Mouse (Mus musculus) forebrain, embryonic 15.5 days (tissue): Measurements from ENCODE around the gene Nav1. TPM values are rescaled to one million over a fixed set of nuclear protein-coding genes. Genes with fewer than 3 reads are reported as not detected.
"Not testable (repeated sequence)": the region's sequence is repeated elsewhere in the genome, so short reads cannot be mapped to it uniquely, and the experiment has no call there.

Experiments
- ATAC-seq: fragments of 200-750 bp; cut with Nextera tagmentation; replicated peaks from 2 replicates; pipeline ENCODE4 v1.8.0; 2017; ENCODE audit warnings: mild to moderate bottlenecking, moderate TSS enrichment, moderate library complexity
- H3K27ac ChIP-seq: fragments of 300-500 bp; sonication (generic); replicated peaks from 2 replicates; pipeline ENCODE4 v1.5.1; 2015; ENCODE audit warnings: mild to moderate bottlenecking, inconsistent platforms
- H3K27me3 ChIP-seq: fragments of 300-500 bp; sonication (generic); 2 replicates; pipeline ENCODE4 v1.6.1; 2015; ENCODE audit warnings: inconsistent platforms
- H3K36me3 ChIP-seq: fragments of 300-500 bp; sonication (generic); 2 replicates; pipeline ENCODE4 v1.6.1; 2015; ENCODE audit warnings: mild to moderate bottlenecking, inconsistent platforms
- H3K4me1 ChIP-seq: fragments of 300-500 bp; sonication (generic); 2 replicates; pipeline ENCODE4 v1.6.1; 2015; ENCODE audit warnings: inconsistent platforms
- H3K4me2 ChIP-seq: fragments of 300-500 bp; sonication (generic); replicated peaks from 2 replicates; pipeline ENCODE4 v1.6.1; 2015; ENCODE audit warnings: mild to moderate bottlenecking, inconsistent platforms
- H3K4me3 ChIP-seq: fragments of 300-500 bp; sonication (generic); 2 replicates; pipeline ENCODE4 v1.5.1; 2015; ENCODE audit warnings: mild to moderate bottlenecking, inconsistent platforms
- H3K9ac ChIP-seq: fragments of 300-500 bp; sonication (generic); replicated peaks from 2 replicates; pipeline ENCODE4 v1.6.1; 2015; ENCODE audit warnings: mild to moderate bottlenecking, inconsistent platforms
- H3K9me3 ChIP-seq: fragments of 300-500 bp; sonication (generic); 2 replicates; pipeline ENCODE4 v1.6.1; 2016; ENCODE audit warnings: inconsistent platforms
- WGBS: fragments of 180-500 bp; shearing (Covaris S2); methylation state at CpG from one replicate; pipeline ENCODE4 v1.1.7; 2015; ENCODE audit warnings: mixed read lengths; 5-methylcytosine and 5-hydroxymethylcytosine counted together
- polyA plus RNA-seq: library from polyadenylated mRNA; unstranded; fragments of >200 nt; fragmentation: Nextera tagmentation; extraction: Ambion mirVana; gene quantifications from 2 replicates; pipeline ENCODE4 v1.2.1, GENCODE M21; 2015

Gene Nav1
- polyA plus RNA-seq, 1 experiment from 2014 or later: 48.1 TPM

GRCm38 (mm10) chr1:135484503-135485051 is 122.5 kb downstream of the Nav1 start:
- H3K36me3 ChIP-seq, H3K9me3 ChIP-seq, H3K4me2 ChIP-seq, H3K27ac ChIP-seq, ATAC-seq, H3K9ac ChIP-seq, H3K4me1 ChIP-seq, H3K27me3 ChIP-seq, H3K4me3 ChIP-seq: not testable (repeated sequence)
- WGBS: 86% methylated on average over 9 of the region's 9 CpGs

DNA sequence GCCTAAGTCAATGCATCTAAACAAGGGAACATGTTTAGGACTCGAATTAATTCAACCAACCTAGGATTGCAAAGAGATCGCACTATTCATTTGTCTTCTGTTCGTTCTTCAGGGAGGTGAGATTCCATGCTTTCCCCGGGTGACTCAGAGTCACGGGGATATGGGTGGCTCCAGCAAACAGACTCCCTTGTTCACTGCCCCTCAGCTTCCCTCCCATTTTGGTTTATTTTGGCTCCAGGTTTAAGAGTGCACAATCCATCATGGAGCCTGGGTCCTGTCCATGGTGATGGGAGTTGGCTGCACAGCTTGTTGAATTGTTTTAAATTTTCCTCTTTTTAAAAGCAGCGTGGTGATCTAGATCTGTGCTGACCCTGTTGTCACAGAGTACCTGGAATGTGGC is 123.1 kb downstream of the Nav1 start:
- ATAC-seq: no peak
- no peak overlapping the region for H3K4me3 ChIP-seq
- no peak overlapping the region for H3K9ac ChIP-seq
- WGBS: 94% methylated on average over 6 of the region's 6 CpGs
- H3K27ac ChIP-seq: no peak overlapping the region
- H3K4me2 ChIP-seq: no peak overlapping the region
- no peaks in the 10 kb centered on the region for H3K9me3 ChIP-seq
- no peaks in the 10 kb centered on the region for H3K4me1 ChIP-seq
- H3K36me3 ChIP-seq: 0 out of 2 replicates have a peak, but pooled peaks cover 3% of the 10 kb centered on the region
- H3K27me3 ChIP-seq: no peaks in the 10 kb centered on the region

GRCm38 (mm10) chr1:135482666-135483065 is 124.4 kb downstream of the Nav1 start:
- H3K4me2 ChIP-seq: no peak overlapping the region
- WGBS: 92% methylated on average over 1 of the region's 1 CpGs
- ATAC-seq: no peak

GRCm38 (mm10) chr1:135481656-135482055 is 125.4 kb downstream of the Nav1 start:
- Histone ChIP-seq H3K9ac (no peak overlapping the region), H3K27ac (no peak overlapping the region), H3K4me2 (no peak overlapping the region), H3K27me3 (no peaks in the 10 kb centered on the region), H3K4me1 (no peaks in the 10 kb centered on the region), H3K9me3 (no peaks in the 10 kb centered on the region), H3K4me3 (no peak overlapping the region), H3K36me3 (0 out of 2 replicates have a peak, but pooled peaks cover 3% of the 10 kb centered on the region)
- no peak for ATAC-seq
- 89% methylated on average over 9 of the region's 9 CpGs for WGBS

More at GRCm38 (mm10) chr1:135482666-135483065, 124.4 kb downstream of the Nav1 start:
- H3K4me3 ChIP-seq: no peak overlapping the region
- H3K9me3 ChIP-seq: no peaks in the 10 kb centered on the region
- H3K4me1 ChIP-seq: no peaks in the 10 kb centered on the region
- no peaks in the 10 kb centered on the region for H3K27me3 ChIP-seq
- H3K27ac ChIP-seq: no peak overlapping the region
- H3K36me3 ChIP-seq: 0 out of 2 replicates have a peak, but pooled peaks cover 3% of the 10 kb centered on the region
- no peak overlapping the region for H3K9ac ChIP-seq

DNA sequence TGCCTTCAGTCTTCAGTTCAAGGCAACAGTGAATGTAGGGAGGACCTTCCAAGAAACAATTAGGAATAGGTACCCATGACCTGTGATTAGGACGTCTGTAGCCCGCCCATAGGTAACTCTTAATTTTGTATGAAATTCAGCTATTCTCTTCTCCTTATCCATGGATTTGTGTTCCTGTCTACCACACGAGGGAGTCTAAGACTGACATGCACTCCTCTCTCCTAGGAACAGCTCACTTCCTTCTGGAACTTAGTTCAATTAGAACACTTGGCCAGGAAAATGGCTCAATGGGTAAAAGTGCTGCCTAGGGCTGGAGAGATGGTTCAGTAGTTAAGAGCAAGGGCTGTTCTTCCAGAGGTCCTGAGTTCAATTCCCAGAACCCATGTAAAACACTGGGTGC is 126.3 kb downstream of the Nav1 start:
- 0 out of 2 replicates have a peak, but pooled peaks cover 3% of the 10 kb centered on the region for H3K36me3 ChIP-seq
- 90% methylated on average over 3 of the region's 3 CpGs for WGBS
- H3K27me3 ChIP-seq: no peaks in the 10 kb centered on the region
- no peak overlapping the region for H3K27ac ChIP-seq
- no peak for ATAC-seq
- no peak overlapping the region for H3K4me2 ChIP-seq
- no peaks in the 10 kb centered on the region for H3K4me1 ChIP-seq
- H3K4me3 ChIP-seq: no peak overlapping the region
- no peaks in the 10 kb centered on the region for H3K9me3 ChIP-seq
- H3K9ac ChIP-seq: no peak overlapping the region

DNA sequence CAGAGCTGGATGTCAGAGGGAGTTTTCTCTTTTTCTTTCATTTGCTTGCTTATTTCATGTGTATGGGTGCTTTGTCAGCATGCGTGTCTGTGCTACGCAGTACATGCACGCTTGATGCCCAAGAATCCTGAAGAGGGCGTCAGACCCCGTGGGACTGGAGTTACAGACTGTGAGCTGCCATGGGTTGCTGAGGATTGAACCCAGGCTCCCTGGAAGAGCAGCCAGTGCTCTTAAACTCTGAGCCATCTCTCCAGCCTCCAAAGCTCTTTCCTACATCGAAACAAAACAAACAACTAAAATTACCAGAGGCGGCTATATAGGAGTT is 131.6 kb downstream of the Nav1 start:
- Histone ChIP-seq H3K4me2 (no peak overlapping the region), H3K9ac (no peak overlapping the region), H3K27ac (no peak overlapping the region), H3K9me3 (no peaks in the 10 kb centered on the region), H3K36me3 (peaks cover 17% of the 10 kb centered on the region), H3K4me3 (no peak overlapping the region), H3K4me1 (peaks cover 5% of the 10 kb centered on the region), H3K27me3 (no peaks in the 10 kb centered on the region)
- no peak for ATAC-seq
- 92% methylated on average over 7 of the region's 7 CpGs for WGBS

DNA sequence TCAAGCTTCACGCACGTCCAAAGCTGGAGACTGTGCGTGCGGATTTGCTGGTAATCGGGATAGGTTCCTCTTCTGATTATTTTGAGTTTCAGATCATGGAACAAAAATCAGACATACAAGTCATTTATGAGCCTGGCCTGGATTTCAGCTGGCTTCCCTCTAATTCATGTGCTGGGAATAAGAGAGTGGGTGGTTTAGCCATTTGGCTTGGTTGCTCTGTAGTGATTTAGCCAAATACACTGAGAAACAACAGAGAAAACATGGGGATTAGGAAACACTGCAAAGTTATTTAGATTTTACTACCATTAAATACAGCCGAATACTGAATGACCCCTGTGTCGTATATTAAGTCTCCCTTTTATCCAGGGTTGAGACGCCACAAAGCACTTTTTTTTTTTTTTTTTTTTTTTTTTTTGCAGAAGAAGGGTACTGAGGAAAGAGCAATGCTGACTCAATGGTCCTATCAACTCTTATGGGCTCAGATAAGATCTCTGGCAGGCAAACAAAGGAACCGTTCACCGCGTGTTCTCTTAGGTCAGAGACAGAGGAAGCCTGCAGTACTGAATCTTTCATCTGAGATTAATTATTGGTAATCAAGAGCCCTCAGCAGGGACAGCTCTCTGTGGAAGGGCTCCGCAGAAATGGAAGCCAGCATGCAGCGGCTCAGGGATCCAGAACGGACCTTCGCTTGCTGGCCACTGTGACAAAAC is 132.1 kb downstream of the Nav1 start:
- no peak overlapping the region for H3K4me2 ChIP-seq
- H3K4me3 ChIP-seq: no peak overlapping the region
- H3K9me3 ChIP-seq: no peaks in the 10 kb centered on the region
- H3K27me3 ChIP-seq: no peaks in the 10 kb centered on the region
- H3K9ac ChIP-seq: no peak overlapping the region
- 61% methylated on average over 15 of the region's 15 CpGs for WGBS
- H3K27ac ChIP-seq: no peak overlapping the region
- peaks cover 22% of the 10 kb centered on the region for H3K36me3 ChIP-seq
- no peak for ATAC-seq
- H3K4me1 ChIP-seq: peaks cover 5% of the 10 kb centered on the region

DNA sequence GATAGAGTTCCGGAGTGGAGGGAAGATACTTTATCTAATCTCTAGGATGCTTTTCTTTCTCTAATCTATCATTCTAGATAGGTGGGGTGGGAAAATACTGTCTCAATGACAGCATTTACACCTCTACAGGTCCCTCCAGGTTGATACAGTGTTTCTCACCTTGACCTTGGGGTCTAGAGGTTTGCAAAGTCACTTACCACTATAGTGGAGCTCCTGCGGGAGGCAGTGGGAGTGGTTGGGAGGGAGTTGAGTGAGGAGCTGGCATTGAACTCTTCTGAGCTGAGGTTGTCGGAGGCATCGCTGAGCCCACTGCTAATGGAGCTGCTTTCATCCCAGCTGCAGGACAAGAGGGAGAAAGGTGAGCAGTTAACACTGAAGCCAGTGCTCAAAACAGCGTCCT is 134.6 kb downstream of the Nav1 start:
- Histone ChIP-seq H3K36me3 (peaks cover 45% of the 10 kb centered on the region), H3K4me1 (peaks cover 5% of the 10 kb centered on the region), H3K4me2 (no peak overlapping the region), H3K27me3 (no peaks in the 10 kb centered on the region), H3K9me3 (no peaks in the 10 kb centered on the region), H3K4me3 (no peak overlapping the region), H3K27ac (no peak overlapping the region), H3K9ac (no peak overlapping the region)
- no peak for ATAC-seq
- 92% methylated on average over 5 of the region's 5 CpGs for WGBS

DNA sequence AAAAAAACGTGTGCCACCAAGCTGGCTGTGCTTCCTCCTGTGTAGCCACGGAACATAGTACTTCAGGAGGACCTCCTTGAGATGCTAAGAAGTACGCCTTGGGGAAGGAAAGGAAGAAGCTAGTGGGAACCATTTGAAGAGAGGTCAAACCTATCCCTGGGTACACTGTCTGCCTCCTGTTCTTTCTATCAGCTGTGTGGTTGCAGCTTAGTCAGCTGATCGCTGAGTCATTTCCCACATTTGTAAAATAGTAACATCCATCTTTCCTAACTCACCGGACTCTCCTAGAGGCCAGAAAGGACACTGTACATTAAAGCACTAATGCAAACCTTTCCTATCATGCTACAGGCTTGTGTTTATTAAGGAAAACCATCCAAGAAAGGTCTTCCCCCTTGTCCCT is 135.4 kb downstream of the Nav1 start:
- no peak overlapping the region for H3K4me2 ChIP-seq

GRCm38 (mm10) chr1:135470546-135470945 is 136.5 kb downstream of the Nav1 start:
- Histone ChIP-seq H3K9me3 (no peaks in the 10 kb centered on the region), H3K27ac (no peak overlapping the region), H3K4me3 (no peak overlapping the region), H3K27me3 (no peaks in the 10 kb centered on the region), H3K4me2 (no peak overlapping the region), H3K4me1 (peaks cover 4% of the 10 kb centered on the region), H3K36me3 (peaks cover 65% of the 10 kb centered on the region), H3K9ac (no peak overlapping the region)
- ATAC-seq: no peak
- 92% methylated on average over 13 of the region's 13 CpGs for WGBS

More for the DNA sequence above, 135.4 kb downstream of the Nav1 start:
- 85% methylated on average over 5 of the region's 5 CpGs for WGBS
- H3K36me3 ChIP-seq: peaks cover 53% of the 10 kb centered on the region
- no peak for ATAC-seq
- no peak overlapping the region for H3K9ac ChIP-seq
- no peaks in the 10 kb centered on the region for H3K9me3 ChIP-seq
- no peak overlapping the region for H3K4me3 ChIP-seq
- peaks cover 5% of the 10 kb centered on the region for H3K4me1 ChIP-seq
- H3K27ac ChIP-seq: no peak overlapping the region
- H3K27me3 ChIP-seq: no peaks in the 10 kb centered on the region

- no peak for ATAC-seq
- Histone ChIP-seq H3K36me3 (peaks cover 89% of the 10 kb centered on the region), H3K4me3 (no peak overlapping the region)
These were observed 139.6 kb downstream of the Nav1 start for GRCm38 (mm10) chr1:135467462-135467861.

DNA sequence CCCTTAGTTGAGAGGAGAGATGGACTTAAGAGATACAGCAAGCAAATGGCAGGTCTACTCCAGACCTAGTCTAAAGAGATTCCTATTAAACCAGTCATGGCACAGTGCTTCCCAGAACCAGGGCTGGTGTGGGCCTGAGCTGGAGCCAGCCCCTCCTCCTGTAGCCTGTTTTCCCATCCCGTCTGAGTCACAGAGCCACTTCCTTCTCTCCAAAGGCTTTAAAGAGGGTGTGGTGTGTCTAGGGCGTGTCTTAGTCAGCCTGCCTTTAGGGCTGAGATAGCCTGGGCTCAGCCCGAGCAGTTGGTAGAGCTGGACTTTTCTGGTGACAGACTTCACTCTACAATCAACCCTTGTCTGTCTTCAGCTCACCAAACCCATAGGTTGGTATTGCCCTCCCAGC is 140.2 kb downstream of the Nav1 start:
- WGBS: 73% methylated on average over 3 of the region's 3 CpGs
- no peaks in the 10 kb centered on the region for H3K4me1 ChIP-seq
- no peak overlapping the region for H3K27ac ChIP-seq
- H3K4me3 ChIP-seq: no peak overlapping the region
- ATAC-seq: no peak
- no peaks in the 10 kb centered on the region for H3K9me3 ChIP-seq
- no peak overlapping the region for H3K9ac ChIP-seq
- no peaks in the 10 kb centered on the region for H3K27me3 ChIP-seq
- peaks cover 86% of the 10 kb centered on the region for H3K36me3 ChIP-seq
- H3K4me2 ChIP-seq: no peak overlapping the region

More at GRCm38 (mm10) chr1:135467462-135467861, 139.6 kb downstream of the Nav1 start:
- no peak overlapping the region for H3K27ac ChIP-seq
- H3K9ac ChIP-seq: no peak overlapping the region
- H3K4me2 ChIP-seq: no peak overlapping the region
- H3K4me1 ChIP-seq: no peaks in the 10 kb centered on the region
- H3K9me3 ChIP-seq: no peaks in the 10 kb centered on the region
- WGBS: 92% methylated on average over 5 of the region's 5 CpGs
- no peaks in the 10 kb centered on the region for H3K27me3 ChIP-seq

- Histone ChIP-seq H3K27ac (no peak overlapping the region), H3K4me2 (no peak overlapping the region), H3K27me3 (no peaks in the 10 kb centered on the region), H3K9ac (no peak overlapping the region), H3K4me3 (no peak overlapping the region), H3K4me1 (no peaks in the 10 kb centered on the region), H3K9me3 (no peaks in the 10 kb centered on the region), H3K36me3 (peaks cover 75% of the 10 kb centered on the region)
- ATAC-seq: no peak
- 91% methylated on average over 19 of the region's 19 CpGs for WGBS
These were observed 141.4 kb downstream of the Nav1 start for GRCm38 (mm10) chr1:135465734-135466133.
